Mouse (Mus musculus): Measurements from ENCODE around the gene C1ra. TPM values are rescaled to one million over a fixed set of nuclear protein-coding genes. Genes with fewer than 3 reads are reported as not detected.
"Not testable (repeated sequence)": the region's sequence is repeated elsewhere in the genome, so short reads cannot be mapped to it uniquely, and the experiment has no call there.

The C1ra gene
- total RNA-seq (2017): 0.49 and 0.58 TPM in 2 replicates

- peak; percentile 49; the same call in 1 of the 2 replicates for ATAC-seq (ENCODE audit: extremely low read depth, insufficient number of reproducible peaks, low FRiP score, poor library complexity, severe bottlenecking)
Observed at GRCm38 (mm10) chr6:124512355-124512836, at the start of gene C1ra. TSS of gene C1ra (plus strand) at chr6:124512405.

- no peak for ATAC-seq (ENCODE audit: extremely low read depth, insufficient number of reproducible peaks, low FRiP score, poor library complexity, severe bottlenecking)
Observed at GRCm38 (mm10) chr6:124463881-124464291, 48.3 kb upstream of the C1ra start.

- no peak for ATAC-seq (ENCODE audit: extremely low read depth, insufficient number of reproducible peaks, low FRiP score, poor library complexity, severe bottlenecking)
Observed at GRCm38 (mm10) chr6:124464305-124465271, 47.6 kb upstream of the C1ra start, which contains the start of gene Clstn3. TSS of gene Clstn3 (minus strand) at chr6:124464794.

DNA sequence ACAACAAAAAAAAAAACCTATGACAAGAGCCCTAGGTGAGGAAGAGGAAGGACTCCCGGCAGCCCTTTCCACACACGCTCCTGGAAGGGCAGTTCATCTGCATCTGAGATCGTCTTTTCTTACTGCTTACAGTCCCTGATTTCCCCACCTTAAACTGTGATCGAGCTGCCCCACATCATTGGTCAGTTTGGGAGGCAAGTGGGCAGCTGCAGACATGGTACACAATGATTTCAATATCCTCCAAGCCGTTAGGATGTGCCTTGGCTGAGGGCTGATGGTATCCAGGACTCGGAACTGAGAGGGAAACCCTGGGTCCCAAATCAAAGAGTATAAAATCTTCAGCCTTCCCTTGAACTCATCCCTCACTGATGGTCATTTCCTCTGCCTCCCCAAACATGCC lies 46.9 kb upstream of the C1ra start:
- ATAC-seq (ENCODE audit: extremely low read depth, insufficient number of reproducible peaks, low FRiP score, poor library complexity, severe bottlenecking): no peak

- ATAC-seq (ENCODE audit: extremely low read depth, insufficient number of reproducible peaks, low FRiP score, poor library complexity, severe bottlenecking): no peak
Observed at GRCm38 (mm10) chr6:124465729-124466128, 46.5 kb upstream of the C1ra start.

- ATAC-seq (ENCODE audit: extremely low read depth, insufficient number of reproducible peaks, low FRiP score, poor library complexity, severe bottlenecking): no peak
Observed at GRCm38 (mm10) chr6:124471121-124471520, 41.1 kb upstream of the C1ra start.

DNA sequence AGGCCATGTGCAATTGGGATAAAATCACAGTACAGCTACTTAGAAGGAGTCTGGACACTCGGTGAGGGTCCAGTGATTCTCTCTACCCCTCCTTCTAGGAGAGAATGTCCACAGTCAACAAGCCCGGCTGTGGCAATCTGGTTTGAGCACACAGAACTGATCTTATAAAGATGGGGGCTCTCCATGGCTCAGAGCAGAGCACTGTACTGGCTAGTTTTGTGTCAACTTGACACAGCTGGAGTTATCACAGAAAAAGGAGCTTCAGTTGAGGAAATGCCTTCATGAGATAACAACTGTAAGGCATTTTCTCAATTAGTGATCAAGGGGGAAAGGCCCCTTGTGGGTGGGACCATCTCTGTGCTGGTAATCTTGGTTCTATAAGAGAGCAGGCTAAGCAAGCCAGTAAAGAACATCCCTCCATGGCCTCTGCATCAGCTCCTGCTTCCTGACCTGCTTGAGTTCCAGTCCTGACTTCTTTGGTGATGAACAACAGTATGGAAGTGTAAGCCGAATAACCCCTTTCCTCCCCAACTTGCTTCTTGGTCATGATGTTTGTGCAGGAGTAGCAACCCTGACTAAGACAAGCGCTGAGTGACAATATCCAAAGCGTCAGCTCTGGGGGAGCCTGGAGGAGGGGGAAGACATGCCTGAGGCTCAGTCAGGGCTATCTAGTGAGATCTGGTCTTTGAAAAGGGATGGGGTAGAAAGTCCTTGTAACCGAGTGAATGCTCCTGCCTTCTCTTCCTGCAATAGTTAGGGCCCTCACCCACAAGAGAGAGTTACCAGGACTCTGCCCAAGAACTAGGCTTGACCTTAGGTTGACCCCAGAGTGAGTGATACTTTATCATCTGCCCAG lies 40.2 kb upstream of the C1ra start:
- ATAC-seq (ENCODE audit: extremely low read depth, insufficient number of reproducible peaks, low FRiP score, poor library complexity, severe bottlenecking): not testable (repeated sequence)

GRCm38 (mm10) chr6:124472801-124473200 lies 39.4 kb upstream of the C1ra start:
- peak; percentile 33; the same call in 1 of the 2 replicates for ATAC-seq (ENCODE audit: extremely low read depth, insufficient number of reproducible peaks, low FRiP score, poor library complexity, severe bottlenecking)

GRCm38 (mm10) chr6:124474621-124475020 lies 37.6 kb upstream of the C1ra start:
- no peak for ATAC-seq (ENCODE audit: extremely low read depth, insufficient number of reproducible peaks, low FRiP score, poor library complexity, severe bottlenecking)

GRCm38 (mm10) chr6:124475335-124476075 lies 36.7 kb upstream of the C1ra start:
- ATAC-seq (ENCODE audit: extremely low read depth, insufficient number of reproducible peaks, low FRiP score, poor library complexity, severe bottlenecking): not testable (repeated sequence)

DNA sequence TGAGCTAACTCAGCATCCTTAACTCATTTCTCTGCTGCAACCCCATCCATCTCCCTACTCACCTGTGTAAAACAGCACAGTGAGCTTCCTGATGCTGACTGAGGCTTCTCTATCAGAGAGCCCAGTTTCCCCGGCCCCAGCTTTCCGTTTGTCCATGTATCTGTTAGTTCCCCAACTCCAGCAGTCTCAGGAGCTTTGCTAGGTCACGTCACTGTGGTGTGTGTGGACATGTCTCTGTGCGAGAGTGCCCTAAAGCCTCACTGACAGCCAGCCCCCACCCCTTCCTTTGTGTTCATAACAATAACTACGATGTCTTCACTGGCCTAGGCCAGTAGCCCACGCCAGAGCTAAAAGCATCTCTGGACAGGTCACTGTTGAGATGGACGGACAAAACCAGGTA lies 36.0 kb upstream of the C1ra start:
- ATAC-seq (ENCODE audit: extremely low read depth, insufficient number of reproducible peaks, low FRiP score, poor library complexity, severe bottlenecking): no peak

GRCm38 (mm10) chr6:124476796-124477195 lies 35.4 kb upstream of the C1ra start:
- no peak for ATAC-seq (ENCODE audit: extremely low read depth, insufficient number of reproducible peaks, low FRiP score, poor library complexity, severe bottlenecking)

DNA sequence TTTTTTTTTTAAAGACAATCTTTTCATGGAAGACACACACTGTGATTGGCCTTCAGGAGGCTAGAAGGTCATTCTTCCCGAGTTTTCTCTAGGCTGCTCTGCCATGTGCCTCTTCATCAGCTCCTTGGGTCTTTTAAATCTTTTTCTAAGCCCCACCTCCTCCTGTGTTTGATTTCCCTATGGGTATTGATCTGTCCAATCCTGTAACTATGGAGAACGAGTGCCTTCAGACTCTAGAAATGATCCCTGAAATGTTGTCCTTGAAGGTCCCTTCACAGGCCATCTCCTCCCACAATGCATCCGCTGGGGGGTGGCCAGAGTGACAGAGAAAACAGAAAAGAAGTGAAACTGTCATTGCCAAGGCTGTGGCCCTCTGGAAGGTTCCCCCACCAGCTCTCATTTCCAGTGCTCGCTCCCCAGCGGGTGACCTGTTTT lies 35.0 kb upstream of the C1ra start:
- ATAC-seq (ENCODE audit: extremely low read depth, insufficient number of reproducible peaks, low FRiP score, poor library complexity, severe bottlenecking): no peak

GRCm38 (mm10) chr6:124477922-124478651 lies 34.1 kb upstream of the C1ra start:
- no peak for ATAC-seq (ENCODE audit: extremely low read depth, insufficient number of reproducible peaks, low FRiP score, poor library complexity, severe bottlenecking)

- ATAC-seq (ENCODE audit: extremely low read depth, insufficient number of reproducible peaks, low FRiP score, poor library complexity, severe bottlenecking): no peak
Observed at GRCm38 (mm10) chr6:124478874-124479572, 33.2 kb upstream of the C1ra start.

- no peak for ATAC-seq (ENCODE audit: extremely low read depth, insufficient number of reproducible peaks, low FRiP score, poor library complexity, severe bottlenecking)
Observed at GRCm38 (mm10) chr6:124479573-124479930, 32.7 kb upstream of the C1ra start.

- peak; percentile 55 for ATAC-seq (ENCODE audit: extremely low read depth, insufficient number of reproducible peaks, low FRiP score, poor library complexity, severe bottlenecking)
Observed at GRCm38 (mm10) chr6:124480295-124480694, 31.9 kb upstream of the C1ra start.
